Mouse (Mus musculus) heart, embryonic 11.5 days (tissue): ENCODE results near the gene Nptn. TPM values are rescaled to one million over a fixed set of nuclear protein-coding genes. Genes with fewer than 3 reads are reported as not detected.

Source experiments
- ATAC-seq: fragments of 200-750 bp; cut with Nextera tagmentation; replicated peaks from 2 replicates; pipeline ENCODE4 v1.8.0; 2017; ENCODE audit warnings: moderate library complexity; ENCODE audit not compliant: insufficient number of reproducible peaks, low FRiP score, low TSS enrichment
- H3K27ac ChIP-seq: fragments of 300-500 bp; sonication (generic); 2 replicates; pipeline ENCODE4 v1.5.1; 2014; ENCODE audit warnings: mild to moderate bottlenecking, low read depth, low read length
- H3K27me3 ChIP-seq: fragments of 300-500 bp; sonication (generic); 2 replicates; pipeline ENCODE4 v1.6.1; 2014; ENCODE audit warnings: mild to moderate bottlenecking, low read length, mixed read lengths; ENCODE audit not compliant: control insufficient read depth, insufficient read depth
- H3K36me3 ChIP-seq: fragments of 300-500 bp; sonication (generic); 2 replicates; pipeline ENCODE4 v1.6.1; 2014; ENCODE audit warnings: mild to moderate bottlenecking, low read length, moderate library complexity, mixed read lengths; ENCODE audit not compliant: control insufficient read depth, insufficient read depth
- H3K4me1 ChIP-seq: fragments of 300-500 bp; sonication (generic); 2 replicates; pipeline ENCODE4 v1.6.1; 2014; ENCODE audit warnings: low read length; ENCODE audit not compliant: control insufficient read depth, insufficient read depth
- H3K4me2 ChIP-seq: fragments of 300-500 bp; sonication (generic); 2 replicates; pipeline ENCODE4 v1.6.1; 2014; ENCODE audit warnings: mild to moderate bottlenecking, moderate library complexity
- H3K4me3 ChIP-seq: fragments of 300-500 bp; sonication (generic); 2 replicates; pipeline ENCODE4 v1.5.1; 2014; ENCODE audit warnings: low read depth, low read length
- H3K9ac ChIP-seq: fragments of 300-500 bp; sonication (generic); 2 replicates; pipeline ENCODE4 v1.6.1; 2014; ENCODE audit warnings: mild to moderate bottlenecking, low read depth, low read length, moderate library complexity
- H3K9me3 ChIP-seq: fragments of 300-500 bp; sonication (generic); replicated peaks from 2 replicates; pipeline ENCODE4 v1.6.1; 2016; ENCODE audit warnings: low read length; ENCODE audit not compliant: control insufficient read depth
- WGBS: fragments of 180-500 bp; shearing (Covaris S2); extraction: QIAGEN DNeasy Blood & Tissue Kit; methylation state at CpG from one replicate; pipeline ENCODE4 v1.1.7; 2014; ENCODE audit not compliant: insufficient replicate concordance; 5-methylcytosine and 5-hydroxymethylcytosine counted together
- polyA plus RNA-seq: library from polyadenylated mRNA; unstranded; fragments of >200 nt; fragmentation: Nextera tagmentation; extraction: Ambion mirVana; gene quantifications from 2 replicates; pipeline ENCODE4 v1.2.1, GENCODE M21; 2014

Nptn gene
- polyA plus RNA-seq, 1 experiment from 2014 or later, result 127 TPM

DNA sequence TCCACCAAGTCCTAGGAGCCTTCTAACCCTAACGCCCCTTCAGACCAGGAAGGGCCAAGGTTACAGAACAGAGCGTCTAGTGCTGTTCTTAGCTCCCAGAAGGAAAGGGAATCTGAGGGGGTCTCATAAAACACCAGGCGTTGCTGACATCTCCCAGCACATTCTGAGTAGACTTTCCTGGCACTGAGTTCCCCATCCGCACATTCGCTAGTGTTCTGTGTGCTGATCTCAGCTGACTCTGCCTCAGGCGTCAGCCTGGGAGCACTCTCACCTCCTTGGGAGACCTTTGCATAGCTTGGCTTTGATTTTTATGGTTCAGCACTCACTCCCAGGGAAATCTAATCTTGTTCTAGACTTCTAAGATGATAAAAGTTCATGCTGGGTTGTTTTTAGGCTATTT lies 93.3 kb downstream of the Nptn start:
- no peak overlapping the region for H3K27ac ChIP-seq
- ATAC-seq, result no peak

DNA sequence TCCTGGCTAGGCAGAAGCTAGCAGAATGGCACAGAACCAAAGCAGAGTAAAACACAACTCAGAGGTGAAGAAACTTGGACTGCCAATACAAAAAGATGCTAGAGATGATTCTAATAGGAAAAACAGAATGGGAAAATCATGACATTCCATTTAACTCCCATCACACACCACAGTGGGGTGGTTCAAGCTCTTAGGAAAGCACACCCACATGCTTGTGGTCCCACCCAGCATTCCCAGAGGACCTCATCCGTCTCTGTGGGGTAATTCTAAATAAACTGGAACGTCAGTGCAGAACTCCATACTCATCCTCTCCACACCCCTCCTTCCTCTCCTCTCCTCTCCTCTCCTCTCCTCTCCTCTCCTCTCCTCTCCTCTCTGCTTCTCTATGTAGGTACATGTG lies 99.4 kb downstream of the Nptn start:
- no peak overlapping the region for H3K9ac ChIP-seq
- WGBS, result 55% methylated on average over 2 of the region's 2 CpGs
- ATAC-seq, result no peak

More for the DNA sequence above, 93.3 kb downstream of the Nptn start:
- 0 out of 2 replicates have a peak, but pooled peaks cover 8% of the 10 kb centered on the region for H3K4me1 ChIP-seq
- no peaks in the 10 kb centered on the region for H3K9me3 ChIP-seq
- no peaks in the 10 kb centered on the region for H3K27me3 ChIP-seq
- no peaks in the 10 kb centered on the region for H3K36me3 ChIP-seq
- WGBS, result 40% methylated on average over 6 of the region's 6 CpGs
- no peak overlapping the region for H3K9ac ChIP-seq
- H3K4me2 ChIP-seq, result no peak overlapping the region
- no peak overlapping the region for H3K4me3 ChIP-seq

DNA sequence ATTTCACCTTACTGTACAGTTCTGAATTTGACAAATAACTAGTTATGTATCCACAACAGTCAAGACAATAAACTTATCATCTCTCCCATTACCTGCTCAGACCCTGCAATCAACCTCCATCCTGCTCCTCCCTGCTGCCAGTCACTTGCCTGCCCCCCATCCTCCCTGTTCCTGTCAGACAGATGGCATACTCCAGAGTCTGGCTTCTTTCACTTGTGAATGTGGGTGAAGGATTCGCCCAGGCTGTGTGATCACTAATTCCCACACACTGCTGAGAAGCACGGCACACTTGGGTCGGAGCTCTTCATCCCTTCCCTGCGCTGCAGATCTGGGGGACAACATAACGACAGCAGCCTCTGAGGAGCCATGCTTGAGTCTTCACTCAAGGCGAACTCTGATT lies 100.1 kb downstream of the Nptn start:
- H3K27me3 ChIP-seq, result no peaks in the 10 kb centered on the region
- 64% methylated on average over 6 of the region's 6 CpGs for WGBS
- no peak for ATAC-seq
- no peaks in the 10 kb centered on the region for H3K9me3 ChIP-seq
- H3K4me1 ChIP-seq, result no peaks in the 10 kb centered on the region
- no peaks in the 10 kb centered on the region for H3K36me3 ChIP-seq
- no peak overlapping the region for H3K27ac ChIP-seq
- H3K9ac ChIP-seq, result no peak overlapping the region
- no peak overlapping the region for H3K4me2 ChIP-seq
- H3K4me3 ChIP-seq, result no peak overlapping the region

More for the DNA sequence above, 99.4 kb downstream of the Nptn start:
- H3K9me3 ChIP-seq, result no peaks in the 10 kb centered on the region
- H3K36me3 ChIP-seq, result no peaks in the 10 kb centered on the region
- no peak overlapping the region for H3K4me3 ChIP-seq
- no peaks in the 10 kb centered on the region for H3K4me1 ChIP-seq
- no peak overlapping the region for H3K27ac ChIP-seq
- no peak overlapping the region for H3K4me2 ChIP-seq
- no peaks in the 10 kb centered on the region for H3K27me3 ChIP-seq

DNA sequence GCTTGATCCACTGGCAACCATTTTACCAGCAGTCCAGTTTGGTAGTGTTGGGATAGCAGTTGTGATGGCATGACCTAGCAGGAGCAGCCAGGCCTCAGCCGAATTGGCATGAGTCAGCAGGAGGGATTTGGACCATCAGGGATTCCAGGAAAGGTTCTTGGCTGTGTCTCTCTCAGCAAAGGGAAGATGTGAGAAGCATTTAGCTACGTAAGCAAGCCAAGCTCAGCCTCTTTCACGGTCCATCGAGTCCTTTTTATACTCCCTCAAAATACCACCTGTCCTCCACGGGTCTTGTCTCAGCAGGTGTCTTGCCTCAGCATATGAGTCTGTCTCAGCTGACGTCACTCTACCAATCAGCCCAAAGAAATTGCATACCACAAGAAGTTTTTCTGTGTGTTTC lies 101.3 kb downstream of the Nptn start:
- no peak overlapping the region for H3K27ac ChIP-seq
- no peak overlapping the region for H3K4me3 ChIP-seq
- H3K27me3 ChIP-seq, result no peaks in the 10 kb centered on the region
- no peak overlapping the region for H3K9ac ChIP-seq
- H3K4me1 ChIP-seq, result no peaks in the 10 kb centered on the region
- no peak for ATAC-seq
- H3K9me3 ChIP-seq, result no peaks in the 10 kb centered on the region
- 60% methylated on average over 6 of the region's 6 CpGs for WGBS
- H3K4me2 ChIP-seq, result no peak overlapping the region
- H3K36me3 ChIP-seq, result no peaks in the 10 kb centered on the region

DNA sequence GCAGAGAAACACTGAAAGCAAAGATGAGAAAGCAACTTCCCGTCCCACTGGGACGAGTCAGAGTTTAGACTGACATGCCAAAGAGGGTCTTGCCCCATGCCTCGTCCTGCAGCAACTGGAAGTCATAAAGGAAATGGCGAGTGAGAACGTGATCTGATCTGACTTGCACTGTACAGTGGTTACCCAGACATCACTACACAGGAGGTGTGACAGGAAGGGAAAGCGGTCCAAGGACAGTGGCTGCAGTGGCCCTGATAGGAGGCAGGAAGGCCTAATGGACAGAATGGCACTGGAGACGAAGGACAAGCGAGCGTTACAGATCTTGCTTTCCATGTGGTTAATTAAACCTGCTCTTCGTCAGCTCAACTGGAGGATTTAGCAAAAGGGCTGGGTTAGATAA lies 103.2 kb downstream of the Nptn start:
- ATAC-seq, result no peak
- no peaks in the 10 kb centered on the region for H3K9me3 ChIP-seq
- no peak overlapping the region for H3K9ac ChIP-seq
- H3K27me3 ChIP-seq, result no peaks in the 10 kb centered on the region
- H3K4me1 ChIP-seq, result no peaks in the 10 kb centered on the region
- H3K4me2 ChIP-seq, result no peak overlapping the region
- H3K36me3 ChIP-seq, result no peaks in the 10 kb centered on the region
- H3K4me3 ChIP-seq, result no peak overlapping the region
- WGBS, result 69% methylated on average over 10 of the region's 10 CpGs
- H3K27ac ChIP-seq, result no peak overlapping the region

GRCm38 (mm10) chr9:58688076-58688475 lies 106.0 kb downstream of the Nptn start:
- Histone ChIP-seq H3K27me3 (no peaks in the 10 kb centered on the region), H3K27ac (no peak overlapping the region), H3K4me3 (no peak overlapping the region), H3K9me3 (no peaks in the 10 kb centered on the region), H3K4me1 (peaks cover 5% of the 10 kb centered on the region; the same call in 1 of the 2 replicates), H3K4me2 (no peak overlapping the region), H3K9ac (no peak overlapping the region), H3K36me3 (no peaks in the 10 kb centered on the region)
- ATAC-seq, result no peak
- WGBS, result 82% methylated on average over 4 of the region's 4 CpGs

DNA sequence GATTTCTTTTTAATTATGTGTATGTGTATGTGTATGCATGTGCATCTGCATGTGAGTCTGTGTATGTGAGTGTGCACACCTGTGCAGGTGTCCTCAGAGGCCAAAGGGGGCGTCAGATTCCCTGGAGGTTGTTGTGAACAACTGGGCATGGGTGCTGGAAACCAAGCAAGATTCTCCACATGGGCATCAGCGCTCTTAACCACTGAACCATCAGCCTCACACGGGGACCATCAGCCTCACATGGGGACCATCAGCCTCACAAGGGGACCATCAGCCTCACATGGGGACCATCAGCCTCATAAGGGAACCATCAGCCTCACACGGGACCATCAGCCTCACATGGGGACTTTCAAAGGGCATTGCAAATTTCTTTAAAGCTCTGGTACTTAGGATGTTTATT lies 108.7 kb downstream of the Nptn start:
- no peaks in the 10 kb centered on the region for H3K27me3 ChIP-seq
- WGBS, result 73% methylated on average over 4 of the region's 4 CpGs
- H3K9ac ChIP-seq, result no peak overlapping the region
- no peaks in the 10 kb centered on the region for H3K36me3 ChIP-seq
- no peak for ATAC-seq
- H3K4me3 ChIP-seq, result no peak overlapping the region
- peaks cover 4% of the 10 kb centered on the region; the same call in 1 of the 2 replicates for H3K9me3 ChIP-seq
- no peak overlapping the region for H3K4me2 ChIP-seq
- peaks cover 5% of the 10 kb centered on the region; the same call in 1 of the 2 replicates for H3K4me1 ChIP-seq
- H3K27ac ChIP-seq, result no peak overlapping the region

DNA sequence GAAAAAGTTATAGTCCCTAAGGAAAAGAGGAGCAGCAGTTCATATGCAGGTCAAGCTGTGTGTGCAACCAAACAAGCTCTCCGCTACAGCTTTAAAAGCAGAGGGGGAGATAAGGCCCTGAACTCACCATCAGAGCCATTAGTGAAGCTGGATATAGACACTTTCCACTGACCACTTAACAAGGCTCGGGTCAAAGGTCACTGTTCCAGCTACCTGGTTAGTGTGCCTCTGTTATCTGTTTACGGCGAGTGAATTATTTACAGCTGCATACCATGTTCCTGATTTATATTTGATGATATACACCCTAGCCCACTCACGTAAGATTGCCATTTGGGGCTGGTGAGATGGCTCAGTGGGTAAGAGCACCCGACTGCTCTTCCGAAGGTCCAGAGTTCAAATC lies 109.4 kb downstream of the Nptn start:
- no peaks in the 10 kb centered on the region for H3K27me3 ChIP-seq
- peaks cover 4% of the 10 kb centered on the region; the same call in 1 of the 2 replicates for H3K9me3 ChIP-seq
- H3K36me3 ChIP-seq, result no peaks in the 10 kb centered on the region
- H3K9ac ChIP-seq, result no peak overlapping the region
- no peak for ATAC-seq
- no peak overlapping the region for H3K27ac ChIP-seq
- no peak overlapping the region for H3K4me3 ChIP-seq
- H3K4me1 ChIP-seq, result peaks cover 5% of the 10 kb centered on the region; the same call in 1 of the 2 replicates
- WGBS, result 63% methylated on average over 7 of the region's 7 CpGs
- H3K4me2 ChIP-seq, result no peak overlapping the region

DNA sequence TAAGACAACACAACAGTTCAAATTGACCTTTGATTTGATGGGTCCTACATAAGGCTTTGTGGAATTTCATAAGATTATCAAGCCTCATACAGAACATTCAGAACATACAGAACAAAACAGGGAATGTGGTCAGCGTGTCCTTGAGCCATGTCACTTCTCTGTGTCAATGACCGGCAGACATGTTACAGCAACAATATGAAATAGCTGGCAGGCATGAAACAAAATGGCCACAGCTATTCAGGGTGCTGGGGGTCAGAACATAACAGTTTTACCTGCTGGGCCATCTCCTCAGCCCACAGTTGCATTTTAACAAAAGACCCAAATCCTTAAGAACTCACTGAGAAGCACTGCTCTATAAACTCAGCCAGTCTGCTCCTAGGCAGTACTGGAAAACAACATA lies 116.4 kb downstream of the Nptn start:
- 91% methylated on average over 2 of the region's 2 CpGs for WGBS
- no peak for ATAC-seq

More for the DNA sequence above, 116.4 kb downstream of the Nptn start:
- Histone ChIP-seq H3K9ac (no peak overlapping the region), H3K4me2 (no peak overlapping the region), H3K4me1 (no peaks in the 10 kb centered on the region), H3K4me3 (no peak overlapping the region), H3K27ac (no peak overlapping the region), H3K9me3 (peaks cover 4% of the 10 kb centered on the region; the same call in 1 of the 2 replicates), H3K36me3 (no peaks in the 10 kb centered on the region), H3K27me3 (no peaks in the 10 kb centered on the region)
